Mouse (Mus musculus) bone marrow, adult 2 months (tissue): ENCODE data around the gene Zc3h14. TPM values are rescaled to one million over a fixed set of nuclear protein-coding genes. Genes with fewer than 3 reads are reported as not detected.
A peak's percentile ranks its signal among the peaks of the same experiment; 100 is the strongest.

Experiments
- H3K27ac ChIP-seq: fragments of 200-500 bp; 2 replicates; pipeline ENCODE4 v1.5.1; 2012; ENCODE audit warnings: low read depth, mild to moderate bottlenecking, control low read depth, inconsistent platforms, low read length; ENCODE audit not compliant: control insufficient read depth, poor library complexity, insufficient read depth
- H3K4me1 ChIP-seq: fragments of 200-500 bp; 2 replicates; pipeline ENCODE4 v1.6.1; 2011; ENCODE audit warnings: low read length; ENCODE audit not compliant: control insufficient read depth, insufficient read depth
- H3K4me3 ChIP-seq: fragments of 200-500 bp; replicated peaks from 2 replicates; pipeline ENCODE3; 2011; ENCODE audit warnings: mild to moderate bottlenecking, low read depth, low read length, control low read depth; ENCODE audit not compliant: control insufficient read depth
- CTCF ChIP-seq: fragments of 200-500 bp; IDR thresholded peaks from 2 replicates; pipeline ENCODE4 v1.5.1; 2011; ENCODE audit warnings: low read length, control low read depth; ENCODE audit not compliant: control insufficient read depth, insufficient read depth
- POLR2A ChIP-seq: fragments of 200-500 bp; IDR thresholded peaks from 2 replicates; pipeline ENCODE4 v1.6.1; 2011; ENCODE audit warnings: low read depth, mild to moderate bottlenecking, control low read depth, low read length, borderline replicate concordance; ENCODE audit not compliant: control insufficient read depth
- WGBS: fragments of 180-500 bp; shearing (Covaris S2); methylation state at CpG from one replicate; pipeline ENCODE4 v1.1.7; 2018; 5-methylcytosine and 5-hydroxymethylcytosine counted together
- polyA plus RNA-seq: library from polyadenylated mRNA; stranded (reverse); fragments of >200 nt; gene quantifications from 2 replicates; pipeline ENCODE4 v1.2.4, GENCODE M21; 2011; ENCODE audit warnings: low replicate concordance; ENCODE audit not compliant: missing spikeins, insufficient read depth, insufficient read length

The Zc3h14 gene
- polyA plus RNA-seq, 1 experiment: 60.3 TPM

GRCm38 (mm10) chr12:98716142-98716541 is 30.6 kb upstream of the Zc3h14 start:
- WGBS: 78% methylated on average over 2 of the region's 2 CpGs
- H3K4me1 ChIP-seq: no peaks in the 10 kb centered on the region
- TF ChIP-seq POLR2A (no peak), CTCF (no peak)
- no peak overlapping the region for H3K4me3 ChIP-seq
- no peak overlapping the region for H3K27ac ChIP-seq

GRCm38 (mm10) chr12:98720628-98721027 is 26.1 kb upstream of the Zc3h14 start:
- TF ChIP-seq CTCF (no peak), POLR2A (no peak)
- Histone ChIP-seq H3K4me1 (no peaks in the 10 kb centered on the region), H3K27ac (no peak overlapping the region), H3K4me3 (no peak overlapping the region)
- WGBS: 77% methylated on average over 3 of the region's 3 CpGs

- Histone ChIP-seq H3K4me1 (no peaks in the 10 kb centered on the region), H3K4me3 (no peak overlapping the region), H3K27ac (no peak overlapping the region)
- WGBS: 74% methylated on average over 3 of the region's 3 CpGs
- TF ChIP-seq POLR2A (no peak), CTCF (no peak)
Measured at GRCm38 (mm10) chr12:98721030-98721429, 25.7 kb upstream of the Zc3h14 start.

- Histone ChIP-seq H3K4me1 (no peaks in the 10 kb centered on the region), H3K27ac (no peak overlapping the region), H3K4me3 (no peak overlapping the region)
- 87% methylated on average over 7 of the region's 7 CpGs for WGBS
- TF ChIP-seq CTCF (no peak), POLR2A (no peak)
Measured at GRCm38 (mm10) chr12:98724224-98724623, 22.5 kb upstream of the Zc3h14 start.

GRCm38 (mm10) chr12:98724976-98725375 is 21.8 kb upstream of the Zc3h14 start:
- Histone ChIP-seq H3K27ac (no peak overlapping the region), H3K4me1 (no peaks in the 10 kb centered on the region), H3K4me3 (no peak overlapping the region)
- TF ChIP-seq CTCF (no peak), POLR2A (no peak)
- 80% methylated on average over 5 of the region's 5 CpGs for WGBS

GRCm38 (mm10) chr12:98726078-98726477 is 20.7 kb upstream of the Zc3h14 start:
- H3K4me1 ChIP-seq: no peaks in the 10 kb centered on the region
- TF ChIP-seq CTCF (no peak), POLR2A (no peak)
- H3K4me3 ChIP-seq: no peak overlapping the region
- WGBS: 74% methylated on average over 7 of the region's 7 CpGs
- no peak overlapping the region for H3K27ac ChIP-seq

GRCm38 (mm10) chr12:98727186-98727585 is 19.6 kb upstream of the Zc3h14 start:
- WGBS: 74% methylated on average over 7 of the region's 7 CpGs
- Histone ChIP-seq H3K4me3 (no peak overlapping the region), H3K27ac (no peak overlapping the region), H3K4me1 (no peaks in the 10 kb centered on the region)
- no peak for TF ChIP-seq POLR2A
- no peak for TF ChIP-seq CTCF

- Histone ChIP-seq H3K27ac (no peak overlapping the region), H3K4me1 (peaks cover 2% of the 10 kb centered on the region; the same call in 1 of the 2 replicates), H3K4me3 (no peak overlapping the region)
- TF ChIP-seq CTCF (no peak), POLR2A (no peak)
- 86% methylated on average over 11 of the region's 11 CpGs for WGBS
Measured at GRCm38 (mm10) chr12:98730682-98731081, 16.1 kb upstream of the Zc3h14 start.

- H3K27ac ChIP-seq: no peak overlapping the region
- TF ChIP-seq POLR2A (no peak), CTCF (no peak)
Measured at GRCm38 (mm10) chr12:98733165-98733564, 13.6 kb upstream of the Zc3h14 start.

GRCm38 (mm10) chr12:98733776-98734175 is 13.0 kb upstream of the Zc3h14 start:
- no peak overlapping the region for H3K27ac ChIP-seq

More at GRCm38 (mm10) chr12:98733165-98733564, 13.6 kb upstream of the Zc3h14 start:
- peak overlapping the region; percentile 31 for H3K4me3 ChIP-seq
- peaks cover 2% of the 10 kb centered on the region; the same call in 1 of the 2 replicates for H3K4me1 ChIP-seq
- 8% methylated on average over 3 of the region's 3 CpGs for WGBS

More at GRCm38 (mm10) chr12:98733776-98734175, 13.0 kb upstream of the Zc3h14 start:
- TF ChIP-seq POLR2A (no peak), CTCF (no peak)
- Histone ChIP-seq H3K4me3 (peak overlapping the region; percentile 75), H3K4me1 (peaks cover 2% of the 10 kb centered on the region; the same call in 1 of the 2 replicates)
- 7% methylated on average over 12 of the region's 12 CpGs for WGBS
